Mouse (Mus musculus): Measurements from ENCODE around the gene Nup85. TPM values are rescaled to one million over a fixed set of nuclear protein-coding genes. Genes with fewer than 3 reads are reported as not detected.

Nup85 gene
- 41.2 and 45.2 TPM in 2 replicates for polyA plus RNA-seq (2012)

GRCm38 (mm10) chr11:115564064-115564809, at the start of gene Nup85:
TSS of gene Nup85 (plus strand) at chr11:115564434.

GRCm38 (mm10) chr11:115536038-115536681, 28.1 kb upstream of the Nup85 start, which contains the start of gene Sumo2:
TSS of gene Sumo2 (minus strand) at chr11:115536276.

GRCm38 (mm10) chr11:115603476-115604303, 39.5 kb downstream of the Nup85 start, which contains the start of the genes Mrps7 and Gga3:
TSS of gene Mrps7 (plus strand) at chr11:115603925.
TSS of gene Gga3 (minus strand) at chr11:115604051.

GRCm38 (mm10) chr11:115612410-115613137, 48.3 kb downstream of the Nup85 start, which contains the start of gene Mif4gd:
TSS of gene Mif4gd (minus strand) at chr11:115612969.

GRCm38 (mm10) chr11:115627705-115628464, 63.7 kb downstream of the Nup85 start, which contains the start of gene Slc25a19:
TSS of gene Slc25a19 (minus strand) at chr11:115628295.

Other genes with a start within 250 kb of the Nup85 start
- not detected in 2 replicates for gene Ush1g, start 242.4 kb upstream of the Nup85 start, polyA plus RNA-seq (2012)
- gene Otop3, start 229.7 kb upstream of the Nup85 start, polyA plus RNA-seq (2012): 0.07 TPM in 1 of 2 replicates, not detected in the other
- gene Hid1, start 196.7 kb upstream of the Nup85 start, polyA plus RNA-seq (2012): 0.90 and 0.91 TPM in 2 replicates
- gene Cdr2l, start 182.5 kb upstream of the Nup85 start, polyA plus RNA-seq (2012): 0.11 and 0.26 TPM in 2 replicates
- 50.0 and 65.5 TPM in 2 replicates for gene Mrpl58, start 160.7 kb upstream of the Nup85 start, polyA plus RNA-seq (2012)
- gene Atp5h, start 144.5 kb upstream of the Nup85 start, polyA plus RNA-seq (2012): 101 and 128 TPM in 2 replicates
- gene Kctd2, start 144.3 kb upstream of the Nup85 start, polyA plus RNA-seq (2012): 19.7 and 25.1 TPM in 2 replicates
- gene Trim80, start 123.9 kb upstream of the Nup85 start, polyA plus RNA-seq (2012): not detected in 2 replicates
- gene Slc16a5, start 102.0 kb upstream of the Nup85 start, polyA plus RNA-seq (2012): not detected in 2 replicates
- 54.4 and 66.0 TPM in 2 replicates for gene Armc7, start 88.8 kb upstream of the Nup85 start, polyA plus RNA-seq (2012)
- gene Nt5c, start 72.6 kb upstream of the Nup85 start, polyA plus RNA-seq (2012): 94.7 and 110 TPM in 2 replicates
- gene Jpt1, start 50.0 kb upstream of the Nup85 start, polyA plus RNA-seq (2012): 199 and 212 TPM in 2 replicates
- 320 and 361 TPM in 2 replicates for gene Sumo2, start 28.2 kb upstream of the Nup85 start, polyA plus RNA-seq (2012)
- gene Mrps7, start 39.5 kb downstream of the Nup85 start, polyA plus RNA-seq (2012): 59.0 and 61.7 TPM in 2 replicates
- gene Gga3, start 39.6 kb downstream of the Nup85 start, polyA plus RNA-seq (2012): 109 and 133 TPM in 2 replicates
- gene Mif4gd, start 48.5 kb downstream of the Nup85 start, polyA plus RNA-seq (2012): 22.9 and 27.4 TPM in 2 replicates
- 28.6 and 28.8 TPM in 2 replicates for gene Slc25a19, start 63.9 kb downstream of the Nup85 start, polyA plus RNA-seq (2012)
- 87.8 and 104 TPM in 2 replicates for gene Grb2, start 144.2 kb downstream of the Nup85 start, polyA plus RNA-seq (2012)
- gene Tmem94, start 201.0 kb downstream of the Nup85 start, polyA plus RNA-seq (2012): 69.4 and 70.7 TPM in 2 replicates
- gene Caskin2, start 249.2 kb downstream of the Nup85 start, polyA plus RNA-seq (2012): 20.0 and 25.9 TPM in 2 replicates